Mouse (Mus musculus) myocyte (in vitro differentiated cells): Measurements from ENCODE around the gene Ces1c. TPM values are rescaled to one million over a fixed set of nuclear protein-coding genes. Genes with fewer than 3 reads are reported as not detected.

Experiments used
- H3K27me3 ChIP-seq: one replicate; pipeline ENCODE4 v1.6.1; 2011; ENCODE audit not compliant: control insufficient read depth, insufficient read depth, insufficient read length
- H3K36me3 ChIP-seq: one replicate; pipeline ENCODE4 v1.6.1; 2011; ENCODE audit not compliant: control insufficient read depth, insufficient read depth
- H3K4me2 ChIP-seq: one replicate; pipeline ENCODE4 v1.6.1; 2011; ENCODE audit warnings: low read depth, control low read depth
- H3K4me3 ChIP-seq: one replicate; pipeline ENCODE4 v1.5.1; 2011; ENCODE audit warnings: mild to moderate bottlenecking, control low read depth, moderate library complexity
- H3K79me2 ChIP-seq: one replicate; pipeline ENCODE4 v1.6.1; 2011; ENCODE audit not compliant: control insufficient read depth, insufficient read depth
- H3ac ChIP-seq: one replicate; pipeline ENCODE4 v1.6.1; 2011; ENCODE audit not compliant: control insufficient read depth, insufficient read length
- CEBPB ChIP-seq: IDR thresholded peaks from 2 replicates; pipeline ENCODE4 v1.6.1; 2011; ENCODE audit warnings: mild to moderate bottlenecking, moderate library complexity; ENCODE audit not compliant: poor library complexity, insufficient read depth, severe bottlenecking
- E2F4 ChIP-seq: IDR thresholded peaks from one replicate; pipeline ENCODE4 v1.6.1; 2011; ENCODE audit warnings: mild to moderate bottlenecking, control low read depth, moderate library complexity; ENCODE audit not compliant: insufficient read depth
- MAX ChIP-seq: IDR thresholded peaks from one replicate; pipeline ENCODE4 v1.6.1; 2011; ENCODE audit warnings: low read depth, mild to moderate bottlenecking, control low read depth
- MYOD1 ChIP-seq, 3 experiments: IDR thresholded peaks; one replicate each; pipeline ENCODE4 v1.6.1; 2011; ENCODE audit warnings: control low read depth in 2 of 3, low read depth in 2 of 3, mild to moderate bottlenecking in 2 of 3, moderate library complexity in 1 of 3; ENCODE audit not compliant: insufficient read length in 2 of 3, control insufficient read depth in 1 of 3
- MYOG ChIP-seq, 3 experiments: IDR thresholded peaks; one replicate each; pipeline ENCODE4 v1.6.1; 2011; ENCODE audit warnings: control low read depth in 2 of 3, low read depth in 2 of 3, mild to moderate bottlenecking in 2 of 3; ENCODE audit not compliant: insufficient read length in 2 of 3, control insufficient read depth in 1 of 3, insufficient read depth in 1 of 3
- POLR2A ChIP-seq: IDR thresholded peaks from one replicate; pipeline ENCODE4 v1.6.1; 2011; ENCODE audit warnings: low read depth, mild to moderate bottlenecking, control low read depth, moderate library complexity; ENCODE audit not compliant: insufficient read length
- POLR2AphosphoS2 ChIP-seq: IDR thresholded peaks from one replicate; pipeline ENCODE4 v1.6.1; 2011; ENCODE audit warnings: low read depth, control low read depth; ENCODE audit not compliant: insufficient read length
- REST ChIP-seq: IDR thresholded peaks from one replicate; pipeline ENCODE4 v1.6.1; 2011; ENCODE audit warnings: mild to moderate bottlenecking, control low read depth, moderate library complexity; ENCODE audit not compliant: insufficient read depth, insufficient read length
- SRF ChIP-seq: IDR thresholded peaks from one replicate; pipeline ENCODE4 v1.6.1; 2011; ENCODE audit warnings: low read depth; ENCODE audit not compliant: control insufficient read depth, insufficient read length
- TCF12 ChIP-seq: IDR thresholded peaks from one replicate; pipeline ENCODE4 v1.6.1; 2011; ENCODE audit warnings: mild to moderate bottlenecking, control low read depth; ENCODE audit not compliant: poor library complexity, insufficient read depth, severe bottlenecking
- TCF3 ChIP-seq: IDR thresholded peaks from one replicate; pipeline ENCODE4 v1.6.1; 2011; ENCODE audit warnings: low read depth, control low read depth; ENCODE audit not compliant: insufficient read length
- USF1 ChIP-seq: IDR thresholded peaks from one replicate; pipeline ENCODE4 v1.6.1; 2011; ENCODE audit warnings: low read depth, mild to moderate bottlenecking, control low read depth, moderate library complexity
- polyA plus RNA-seq: library from polyadenylated mRNA; unstranded; fragments of >200 nt; fragmentation: generic; extraction: Trizol; gene quantifications from one replicate; pipeline ENCODE4 v1.2.1, GENCODE M21; 2012; ENCODE audit warnings: missing spikeins

Gene Ces1c
- polyA plus RNA-seq, 1 experiment: not detected

- H3K27me3 ChIP-seq: no peaks in the 10 kb centered on the region
- TF ChIP-seq CEBPB: no peak
- no peak for TF ChIP-seq USF1
- TF ChIP-seq MAX: no peak
- no peak for TF ChIP-seq POLR2A
- TF ChIP-seq TCF3: no peak
- TF ChIP-seq SRF: no peak
- no peak for TF ChIP-seq POLR2AphosphoS2
- no peak for TF ChIP-seq MYOG (IDR thresholded peaks at IDR 0.05; ENCODE audit: control insufficient read depth in 1 of 3, insufficient read depth in 1 of 3, insufficient read length in 2 of 3, low read depth in 2 of 3)
- no peak for TF ChIP-seq TCF12
- TF ChIP-seq MYOD1 (IDR thresholded peaks at IDR 0.05; ENCODE audit: control insufficient read depth in 1 of 3, insufficient read length in 2 of 3, low read depth in 2 of 3): no peak
- TF ChIP-seq E2F4: no peak
- no peak for TF ChIP-seq REST
- H3K4me2 ChIP-seq: no peak overlapping the region
- H3K79me2 ChIP-seq: no peaks in the 10 kb centered on the region
- no peaks in the 10 kb centered on the region for H3K36me3 ChIP-seq
- no peak overlapping the region for H3K4me3 ChIP-seq
- no peak overlapping the region for H3ac ChIP-seq
Observed at GRCm38 (mm10) chr8:93063416-93064117, 67.5 kb downstream of the Ces1c start.

DNA sequence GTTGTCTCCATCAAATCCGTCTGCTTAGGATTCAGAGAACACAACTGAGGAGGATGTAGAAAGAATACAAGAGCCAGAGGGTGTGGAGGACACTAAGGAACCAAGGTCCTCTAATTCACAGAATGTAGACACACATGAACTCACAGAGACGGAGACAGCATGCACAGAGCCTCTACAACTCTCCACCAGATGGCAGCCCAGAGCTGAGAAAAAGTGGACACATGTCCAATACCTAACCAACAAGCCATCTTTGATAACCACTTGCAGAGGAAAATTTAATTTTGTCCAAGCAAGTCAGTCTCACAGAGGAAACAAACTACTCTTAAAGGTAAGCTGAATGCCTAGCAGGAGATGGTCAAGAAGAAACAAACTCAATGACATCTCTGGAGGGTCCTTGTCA lies 71.9 kb downstream of the Ces1c start:
- no peaks in the 10 kb centered on the region for H3K27me3 ChIP-seq
- H3K4me2 ChIP-seq: no peak overlapping the region
- no peak overlapping the region for H3ac ChIP-seq
- no peaks in the 10 kb centered on the region for H3K79me2 ChIP-seq
- no peaks in the 10 kb centered on the region for H3K36me3 ChIP-seq
- TF ChIP-seq CEBPB: no peak
- TF ChIP-seq TCF3: no peak
- H3K4me3 ChIP-seq: no peak overlapping the region

- TF ChIP-seq E2F4 (no peak), USF1 (no peak), TCF3 (no peak)
- H3K27me3 ChIP-seq: no peaks in the 10 kb centered on the region
- H3K36me3 ChIP-seq: no peaks in the 10 kb centered on the region
- no peaks in the 10 kb centered on the region for H3K79me2 ChIP-seq
- H3ac ChIP-seq: no peak overlapping the region
- H3K4me3 ChIP-seq: no peak overlapping the region
- no peak overlapping the region for H3K4me2 ChIP-seq
Observed at GRCm38 (mm10) chr8:93055238-93055637, 75.8 kb downstream of the Ces1c start.

Other genes starting within 250 kb of the Ces1c start
- gene Capns2, start 229.9 kb downstream of the Ces1c start, polyA plus RNA-seq: 0.04 TPM
- gene Slc6a2, start 171.2 kb downstream of the Ces1c start, polyA plus RNA-seq: 0.01 TPM
- gene Ces1a, start 83.1 kb downstream of the Ces1c start, polyA plus RNA-seq: 0.16 TPM
- gene Ces1b, start 51.3 kb downstream of the Ces1c start, polyA plus RNA-seq: not detected
- not detected for gene Ces1d, start 66.6 kb upstream of the Ces1c start, polyA plus RNA-seq
- gene Ces1e, start 98.3 kb upstream of the Ces1c start, polyA plus RNA-seq: not detected
- gene Ces1f, start 148.5 kb upstream of the Ces1c start, polyA plus RNA-seq: not detected
- not detected for gene Ces1g, start 206.0 kb upstream of the Ces1c start, polyA plus RNA-seq
- not detected for gene Ces1h, start 248.4 kb upstream of the Ces1c start, polyA plus RNA-seq